Mouse (Mus musculus) embryonic facial prominence, embryonic 14.5 days (tissue): Measurements from ENCODE around the gene Flrt2. TPM values are rescaled to one million over a fixed set of nuclear protein-coding genes. Genes with fewer than 3 reads are reported as not detected.

Experiments
- ATAC-seq: fragments of 200-750 bp; cut with Nextera tagmentation; 2 replicates; pipeline ENCODE4 v1.8.0; 2017; ENCODE audit warnings: low read depth, moderate number of reproducible peaks, moderate TSS enrichment
- DNase-seq: peaks from one replicate; pipeline ENCODE4 v3.0.0-alpha.2; 2015; ENCODE audit warnings: low spot score
- H3K27ac ChIP-seq: fragments of 300-500 bp; sonication (generic); replicated peaks from 2 replicates; pipeline ENCODE4 v1.5.1; 2014; ENCODE audit warnings: low read depth, mild to moderate bottlenecking, low read length, moderate library complexity
- H3K27me3 ChIP-seq: fragments of 300-500 bp; sonication (generic); replicated peaks from 2 replicates; pipeline ENCODE4 v1.6.1; 2014; ENCODE audit warnings: low read length; ENCODE audit not compliant: control insufficient read depth, insufficient read depth
- H3K36me3 ChIP-seq: fragments of 300-500 bp; sonication (generic); 2 replicates; pipeline ENCODE4 v1.6.1; 2014; ENCODE audit warnings: low read length, mixed read lengths; ENCODE audit not compliant: control insufficient read depth, insufficient read depth
- H3K4me1 ChIP-seq: fragments of 300-500 bp; sonication (generic); 2 replicates; pipeline ENCODE4 v1.6.1; 2014; ENCODE audit warnings: antibody characterized with exemption, low read length; ENCODE audit not compliant: control insufficient read depth, insufficient read depth
- H3K4me2 ChIP-seq: fragments of 300-500 bp; sonication (generic); 2 replicates; pipeline ENCODE4 v1.6.1; 2014; ENCODE audit warnings: low read depth, mild to moderate bottlenecking, low read length, moderate library complexity, mixed read lengths
- H3K4me3 ChIP-seq: fragments of 300-500 bp; sonication (generic); 2 replicates; pipeline ENCODE4 v1.5.1; 2014; ENCODE audit warnings: low read depth, mild to moderate bottlenecking, low read length
- H3K9ac ChIP-seq: fragments of 300-500 bp; sonication (generic); 2 replicates; pipeline ENCODE4 v1.6.1; 2014; ENCODE audit warnings: low read depth, mild to moderate bottlenecking, low read length, moderate library complexity, mixed read lengths
- H3K9me3 ChIP-seq: fragments of 300-500 bp; sonication (generic); 2 replicates; pipeline ENCODE4 v1.6.1; 2016; ENCODE audit warnings: low read length; ENCODE audit not compliant: control insufficient read depth
- WGBS: fragments of 180-500 bp; shearing (Covaris S2); extraction: QIAGEN DNeasy Blood & Tissue Kit; methylation state at CpG from one replicate; pipeline ENCODE4 v1.1.7; 2014; 5-methylcytosine and 5-hydroxymethylcytosine counted together
- polyA plus RNA-seq: library from polyadenylated mRNA; unstranded; fragments of >200 nt; fragmentation: Nextera tagmentation; extraction: Ambion mirVana; gene quantifications from 2 replicates; pipeline ENCODE4 v1.2.1, GENCODE M21; 2014

Flrt2 gene
- polyA plus RNA-seq, 1 experiment from 2014 or later: 42.9 TPM

- Histone ChIP-seq H3K27me3 (no peaks in the 10 kb centered on the region), H3K4me3 (no peak overlapping the region), H3K36me3 (0 out of 2 replicates have a peak, but pooled peaks cover 6% of the 10 kb centered on the region), H3K4me1 (peaks cover 11% of the 10 kb centered on the region), H3K27ac (no peak overlapping the region), H3K4me2 (no peak overlapping the region), H3K9me3 (no peaks in the 10 kb centered on the region), H3K9ac (no peak overlapping the region)
- 58% methylated on average over 11 of the region's 11 CpGs for WGBS
- ATAC-seq (0 out of 2 replicates have a peak, but pooled peaks have one; percentile 16), DNase-seq (peak; percentile 65)
Measured at GRCm38 (mm10) chr12:95741296-95741695, 49.3 kb downstream of the Flrt2 start.

GRCm38 (mm10) chr12:95744307-95744706 lies 52.3 kb downstream of the Flrt2 start:
- H3K4me3 ChIP-seq: no peak overlapping the region
- no peaks in the 10 kb centered on the region for H3K9me3 ChIP-seq
- 66% methylated on average over 4 of the region's 4 CpGs for WGBS
- H3K4me1 ChIP-seq: no peaks in the 10 kb centered on the region; the same call in 1 of the 2 replicates
- no peaks in the 10 kb centered on the region for H3K36me3 ChIP-seq
- ATAC-seq (no peak), DNase-seq (no peak)
- no peak overlapping the region for H3K4me2 ChIP-seq
- no peaks in the 10 kb centered on the region for H3K27me3 ChIP-seq
- H3K9ac ChIP-seq: no peak overlapping the region
- H3K27ac ChIP-seq: no peak overlapping the region

- no peaks in the 10 kb centered on the region for H3K9me3 ChIP-seq
- H3K27me3 ChIP-seq: no peaks in the 10 kb centered on the region
- H3K4me1 ChIP-seq: no peaks in the 10 kb centered on the region
- H3K36me3 ChIP-seq: no peaks in the 10 kb centered on the region
- H3K4me2 ChIP-seq: no peak overlapping the region
- no peak overlapping the region for H3K9ac ChIP-seq
- no peak overlapping the region for H3K4me3 ChIP-seq
- DNase-seq (peak; percentile 64), ATAC-seq (no peak)
- WGBS: 43% methylated on average over 10 of the region's 10 CpGs
- H3K27ac ChIP-seq: 0 out of 2 replicates have a peak overlapping the region, but pooled peaks have one; percentile 10
Measured at GRCm38 (mm10) chr12:95746856-95747579, 55.0 kb downstream of the Flrt2 start.

- Histone ChIP-seq H3K9ac (no peak overlapping the region), H3K4me2 (no peak overlapping the region), H3K27me3 (no peaks in the 10 kb centered on the region), H3K4me3 (no peak overlapping the region), H3K27ac (no peak overlapping the region), H3K9me3 (no peaks in the 10 kb centered on the region), H3K36me3 (no peaks in the 10 kb centered on the region), H3K4me1 (no peaks in the 10 kb centered on the region)
- DNase-seq: no peak
- WGBS: 81% methylated on average over 2 of the region's 2 CpGs
- ATAC-seq: no peak
Measured at GRCm38 (mm10) chr12:95748760-95749159, 56.7 kb downstream of the Flrt2 start.

- DNase-seq (no peak), ATAC-seq (no peak)
- Histone ChIP-seq H3K4me2 (no peak overlapping the region), H3K4me3 (no peak overlapping the region), H3K36me3 (no peaks in the 10 kb centered on the region), H3K27ac (no peak overlapping the region), H3K9ac (no peak overlapping the region), H3K9me3 (no peaks in the 10 kb centered on the region), H3K27me3 (no peaks in the 10 kb centered on the region), H3K4me1 (no peaks in the 10 kb centered on the region)
- WGBS: 94% methylated on average over 2 of the region's 2 CpGs
Measured at GRCm38 (mm10) chr12:95749248-95749647, 57.2 kb downstream of the Flrt2 start.

- Histone ChIP-seq H3K4me2 (no peak overlapping the region), H3K27ac (no peak overlapping the region), H3K27me3 (no peaks in the 10 kb centered on the region), H3K36me3 (no peaks in the 10 kb centered on the region), H3K4me1 (no peaks in the 10 kb centered on the region), H3K9me3 (no peaks in the 10 kb centered on the region), H3K9ac (no peak overlapping the region), H3K4me3 (no peak overlapping the region)
- no peak for ATAC-seq
- WGBS: 85% methylated on average over 5 of the region's 5 CpGs
- DNase-seq: no peak
Measured at GRCm38 (mm10) chr12:95759212-95759746, 67.3 kb downstream of the Flrt2 start.

GRCm38 (mm10) chr12:95765255-95765654 lies 73.2 kb downstream of the Flrt2 start:
- H3K27me3 ChIP-seq: no peaks in the 10 kb centered on the region
- no peak overlapping the region for H3K4me3 ChIP-seq
- WGBS: 59% methylated on average over 4 of the region's 4 CpGs
- no peak for ATAC-seq
- H3K9ac ChIP-seq: no peak overlapping the region
- H3K9me3 ChIP-seq: no peaks in the 10 kb centered on the region
- no peaks in the 10 kb centered on the region for H3K36me3 ChIP-seq
- no peaks in the 10 kb centered on the region for H3K4me1 ChIP-seq
- DNase-seq: no peak
- H3K27ac ChIP-seq: no peak overlapping the region
- H3K4me2 ChIP-seq: no peak overlapping the region

GRCm38 (mm10) chr12:95769041-95769440 lies 77.0 kb downstream of the Flrt2 start:
- no peaks in the 10 kb centered on the region for H3K36me3 ChIP-seq
- H3K4me3 ChIP-seq: no peak overlapping the region
- H3K27me3 ChIP-seq: no peaks in the 10 kb centered on the region
- ATAC-seq: no peak
- H3K9ac ChIP-seq: no peak overlapping the region
- H3K4me2 ChIP-seq: no peak overlapping the region
- WGBS: 65% methylated on average over 2 of the region's 2 CpGs
- no peaks in the 10 kb centered on the region for H3K9me3 ChIP-seq
- no peaks in the 10 kb centered on the region for H3K4me1 ChIP-seq
- no peak for DNase-seq
- H3K27ac ChIP-seq: no peak overlapping the region

GRCm38 (mm10) chr12:95770251-95770650 lies 78.2 kb downstream of the Flrt2 start:
- no peak overlapping the region for H3K27ac ChIP-seq
- H3K27me3 ChIP-seq: no peaks in the 10 kb centered on the region
- H3K4me1 ChIP-seq: peaks cover 6% of the 10 kb centered on the region; the same call in 1 of the 2 replicates
- DNase-seq (no peak), ATAC-seq (no peak)
- no peak overlapping the region for H3K9ac ChIP-seq
- WGBS: 70% methylated on average over 3 of the region's 3 CpGs
- no peak overlapping the region for H3K4me3 ChIP-seq
- H3K9me3 ChIP-seq: no peaks in the 10 kb centered on the region
- no peak overlapping the region for H3K4me2 ChIP-seq
- H3K36me3 ChIP-seq: no peaks in the 10 kb centered on the region
